Comparison of ENCODE assay signal across 8 mouse cellular contexts in genomic region chr2:90904076-90904855, GRCm38 (mm10). TPM values are rescaled to one million over a fixed set of nuclear protein-coding genes. Genes with fewer than 3 reads are reported as not detected.
DNase-seq lines count a peak whose midpoint lies in the region; ATAC-seq and TF ChIP-seq lines count a peak whose summit lies in the region.

TSS of gene Kbtbd4 (plus strand) at chr2:90904740.
TSS of gene Ndufs3 (minus strand) at chr2:90904827.

- H3K27me3 ChIP-seq in embryonic facial prominence, embryonic 13.5 days = no peaks in the 10 kb centered on the region
- no peaks in the 10 kb centered on the region for H3K27me3 ChIP-seq in kidney, adult 2 months (replicated peaks; ENCODE audit: control insufficient read depth, insufficient read depth, low read length)
- H3K27me3 ChIP-seq in limb, embryonic 14.5 days (ENCODE audit: control insufficient read depth, insufficient read depth, low read length) = no peaks in the 10 kb centered on the region
- H3K27me3 ChIP-seq in midbrain, postnatal 0 days (ENCODE audit: insufficient read depth, low read length) = no peaks in the 10 kb centered on the region

- ATAC-seq in embryonic facial prominence, embryonic 13.5 days (ENCODE audit: insufficient number of reproducible peaks, insufficient read depth, low FRiP score, low TSS enrichment, low read depth) = peak; percentile 80
- peak; percentile 93 for ATAC-seq in limb, embryonic 14.5 days (ENCODE audit: low FRiP score, low read depth)
- ATAC-seq in midbrain, postnatal 0 days (ENCODE audit: low FRiP score) = peak; percentile 95

- TF ChIP-seq POLR2A in kidney, adult 2 months (IDR thresholded peaks at IDR 0.05; ENCODE audit: low read depth, low read length) = peak; percentile 71
- TF ChIP-seq POLR2A in limb, embryonic 14.5 days (IDR thresholded peaks at IDR 0.05; ENCODE audit: borderline replicate concordance, extremely low read depth, insufficient read depth, insufficient read length) = peak; percentile 89; the same call in 1 of the 2 replicates

- under 1% methylated on average over 43 of the region's 43 CpGs for WGBS in embryonic facial prominence, embryonic 13.5 days
- under 1% methylated on average over 43 of the region's 43 CpGs for WGBS in kidney, adult 2 months
- WGBS in limb, embryonic 14.5 days = under 1% methylated on average over 43 of the region's 43 CpGs
- 0% methylated on average over 43 of the region's 43 CpGs for WGBS in midbrain, postnatal 0 days

- peak; percentile 89 for DNase-seq in 3134 (ENCODE audit: extremely low read depth, insufficient read length, low spot score)
- DNase-seq in adrenal gland, postnatal 36 days = peak; percentile 91
- DNase-seq in heart, adult 18-20 months = peak; percentile 90 to 93
- DNase-seq in kidney, adult 2 months = peak; percentile 94
- DNase-seq in limb, embryonic 14.5 days (ENCODE audit: low spot score) = peak; percentile 92
- peak; percentile 93 for DNase-seq in midbrain, postnatal 0 days (ENCODE audit: low spot score)
- DNase-seq in spleen, postnatal 14 days (ENCODE audit: low spot score in 2 of 2) = peak; percentile 77 to 88

- no peak for TF ChIP-seq CTCF in kidney, adult 2 months (conservative IDR thresholded peaks at IDR 0.05; ENCODE audit: insufficient read depth, insufficient read length, low read depth, low read length)
- TF ChIP-seq CTCF in midbrain, postnatal 0 days (IDR thresholded peaks at IDR 0.05) = no peak

- H3K4me2 ChIP-seq in embryonic facial prominence, embryonic 13.5 days = peak within 1 kb of the TSS; percentile 69
- peak within 1 kb of the TSS; percentile 51 for H3K4me2 ChIP-seq in limb, embryonic 14.5 days (replicated peaks; ENCODE audit: low read depth, low read length, severe bottlenecking)
- H3K4me2 ChIP-seq in midbrain, postnatal 0 days (ENCODE audit: low read depth, low read length, poor library complexity, severe bottlenecking) = peak within 1 kb of the TSS; percentile 68

- H3K36me3 ChIP-seq in embryonic facial prominence, embryonic 13.5 days = peaks cover 65% of the 10 kb centered on the region
- peaks cover 2% of the 10 kb centered on the region; the same call in 1 of the 2 replicates for H3K36me3 ChIP-seq in kidney, adult 2 months (ENCODE audit: control insufficient read depth, insufficient read depth, low read length)
- H3K36me3 ChIP-seq in limb, embryonic 14.5 days (ENCODE audit: control insufficient read depth, insufficient read depth, low read length) = peaks cover 56% of the 10 kb centered on the region
- peaks cover 18% of the 10 kb centered on the region for H3K36me3 ChIP-seq in midbrain, postnatal 0 days (ENCODE audit: insufficient read depth, low read length)

- H3K4me1 ChIP-seq in embryonic facial prominence, embryonic 13.5 days = peaks cover 32% of the 10 kb centered on the region
- peaks cover 11% of the 10 kb centered on the region; the same call in 1 of the 2 replicates for H3K4me1 ChIP-seq in kidney, adult 2 months (ENCODE audit: control insufficient read depth, insufficient read depth, low read length)
- peaks cover 13% of the 10 kb centered on the region for H3K4me1 ChIP-seq in limb, embryonic 14.5 days (ENCODE audit: control insufficient read depth, insufficient read depth, low read length)
- H3K4me1 ChIP-seq in midbrain, postnatal 0 days (ENCODE audit: insufficient read depth, low read length) = 0 out of 2 replicates have a peak, but pooled peaks cover 2% of the 10 kb centered on the region

- peak within 1 kb of the TSS; percentile 97 for H3K9ac ChIP-seq in embryonic facial prominence, embryonic 13.5 days
- peak within 1 kb of the TSS; percentile 87 for H3K9ac ChIP-seq in limb, embryonic 14.5 days (ENCODE audit: low read depth, low read length, severe bottlenecking)
- peak within 1 kb of the TSS; percentile 97 for H3K9ac ChIP-seq in midbrain, postnatal 0 days (replicated peaks; ENCODE audit: low read length, poor library complexity, severe bottlenecking)

- H3K9me3 ChIP-seq in embryonic facial prominence, embryonic 13.5 days = no peaks in the 10 kb centered on the region
- no peaks in the 10 kb centered on the region for H3K9me3 ChIP-seq in limb, embryonic 14.5 days (ENCODE audit: control insufficient read depth, low read length)
- no peaks in the 10 kb centered on the region for H3K9me3 ChIP-seq in midbrain, postnatal 0 days (ENCODE audit: low read length)

- H3K27ac ChIP-seq in embryonic facial prominence, embryonic 13.5 days = peak within 1 kb of the TSS; percentile 94
- peak within 1 kb of the TSS; percentile 99 for H3K27ac ChIP-seq in kidney, adult 2 months (ENCODE audit: insufficient read depth, low read depth, low read length)
- peak within 1 kb of the TSS; percentile 82 for H3K27ac ChIP-seq in limb, embryonic 14.5 days (replicated peaks; ENCODE audit: low read depth, low read length)
- H3K27ac ChIP-seq in midbrain, postnatal 0 days (ENCODE audit: low read depth, low read length) = peak within 1 kb of the TSS; percentile 96

- H3K4me3 ChIP-seq in embryonic facial prominence, embryonic 13.5 days = peak within 1 kb of the TSS; percentile 98
- peak within 1 kb of the TSS; percentile 94 for H3K4me3 ChIP-seq in kidney, adult 2 months (ENCODE audit: insufficient read depth, low read depth, low read length)
- peak within 1 kb of the TSS; percentile 70 for H3K4me3 ChIP-seq in limb, embryonic 14.5 days (replicated peaks; ENCODE audit: low read length)
- peak within 1 kb of the TSS; percentile 91 for H3K4me3 ChIP-seq in midbrain, postnatal 0 days (ENCODE audit: low read depth, low read length)

RNA-seq across cellular contexts. Expression of gene Kbtbd4, which starts in this region (rescaled TPM):
- total RNA-seq in adrenal gland, postnatal 36 days (2021) = 10 to 100 TPM; 32.4 to 37.5 TPM
- polyA plus RNA-seq in embryonic facial prominence, embryonic 13.5 days (2015; fragmentation: Nextera tagmentation; extraction: Ambion mirVana) = 46.1 and 47.0 TPM in 2 replicates
- total RNA-seq in heart, adult 18-20 months (2021) = 10 to 100 TPM; 18.3 to 26.0 TPM
- 18.8 and 19.0 TPM in 2 replicates for polyA plus RNA-seq in kidney, adult 2 months (2012; rRNA removed)
- polyA plus RNA-seq in limb, embryonic 14.5 days (2012; rRNA removed) = 25.5 and 26.8 TPM in 2 replicates
- polyA plus RNA-seq in limb, embryonic 14.5 days (2014; fragmentation: Nextera tagmentation; extraction: Ambion mirVana) = 30.5 and 33.8 TPM in 2 replicates
- 47.7 and 50.5 TPM in 2 replicates for total RNA-seq in midbrain, postnatal 0 days (2014; rRNA removed)
- 60.0 and 60.4 TPM in 2 replicates for polyA plus RNA-seq in midbrain, postnatal 0 days (2015; fragmentation: Nextera tagmentation; extraction: Ambion mirVana)

RNA-seq across cellular contexts. Expression of gene Ndufs3, which starts in this region (rescaled TPM):
- total RNA-seq in adrenal gland, postnatal 36 days (2021) = 100 to 1,000 TPM; 365 to 412 TPM
- polyA plus RNA-seq in embryonic facial prominence, embryonic 13.5 days (2015; fragmentation: Nextera tagmentation; extraction: Ambion mirVana) = 208 and 232 TPM in 2 replicates
- 1,000 to 10,000 TPM in 1 of 2 experiments, 100 to 1,000 TPM in 1; 874 to 1,007 TPM for total RNA-seq in heart, adult 18-20 months (2021)
- polyA plus RNA-seq in kidney, adult 2 months (2012; rRNA removed) = 344 and 416 TPM in 2 replicates
- 155 and 170 TPM in 2 replicates for polyA plus RNA-seq in limb, embryonic 14.5 days (2012; rRNA removed)
- 207 and 219 TPM in 2 replicates for polyA plus RNA-seq in limb, embryonic 14.5 days (2014; fragmentation: Nextera tagmentation; extraction: Ambion mirVana)
- total RNA-seq in midbrain, postnatal 0 days (2014; rRNA removed) = 158 and 196 TPM in 2 replicates
- 251 and 258 TPM in 2 replicates for polyA plus RNA-seq in midbrain, postnatal 0 days (2015; fragmentation: Nextera tagmentation; extraction: Ambion mirVana)

Comparison
In these comparisons a context has a peak if more than half of its experiments do, and no peak if none do; other contexts are left out.
1. Peak in every context shown above with its lines: DNase-seq, ATAC-seq, H3K4me3 ChIP-seq and H3K27ac ChIP-seq.